8 mouse cellular contexts compared by ENCODE assay signal in the genomic region with DNA sequence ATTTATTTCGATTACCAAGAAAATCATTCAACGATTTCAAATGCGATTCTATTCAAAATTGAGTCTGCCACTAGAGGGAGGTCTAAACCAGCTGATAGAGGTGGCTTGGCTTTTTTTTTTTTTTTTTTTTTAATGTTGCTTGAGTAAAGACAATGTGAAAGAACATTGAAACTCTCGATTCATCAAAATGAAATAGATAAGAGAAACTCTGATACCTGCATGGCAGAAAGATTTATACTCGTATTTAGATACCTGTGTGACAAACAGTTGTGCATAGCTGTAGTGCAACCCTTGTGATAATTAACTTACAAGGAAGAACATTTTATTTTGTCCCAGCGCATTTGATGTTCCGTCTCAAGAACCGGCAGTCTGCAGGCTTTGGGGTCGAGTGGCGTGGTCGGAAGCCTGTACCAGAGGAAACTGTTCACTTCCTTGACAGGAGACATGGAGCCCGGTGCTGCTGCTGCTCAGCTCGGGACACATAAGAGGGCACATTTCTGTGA.
DNase-seq lines count a peak whose midpoint lies in the region; ATAC-seq and TF ChIP-seq lines count a peak whose summit lies in the region.

No protein-coding gene starts in this region.

- peak overlapping the region; percentile 57 for H3K4me2 ChIP-seq in heart, postnatal 0 days (ENCODE audit: low read depth, low read length)
- H3K4me2 ChIP-seq in limb, embryonic 15.5 days = peak overlapping the region; percentile 39

- ATAC-seq in common myeloid progenitor, adult 5-6 weeks (replicated peaks; ENCODE audit: low read depth, poor library complexity, severe bottlenecking) = peak; percentile 80
- ATAC-seq in heart, postnatal 0 days (ENCODE audit: insufficient read depth, low read depth) = no peak
- ATAC-seq in limb, embryonic 15.5 days (ENCODE audit: insufficient number of reproducible peaks, low FRiP score, low TSS enrichment, low read depth) = no peak

- H3K9ac ChIP-seq in heart, postnatal 0 days (replicated peaks; ENCODE audit: low read depth, low read length) = no peak overlapping the region
- no peak overlapping the region for H3K9ac ChIP-seq in limb, embryonic 15.5 days

- no peak for TF ChIP-seq EP300 in heart, postnatal 0 days (IDR thresholded peaks at IDR 0.05; ENCODE audit: low read depth)

- TF ChIP-seq CTCF in left cerebral cortex, adult 2 months (IDR thresholded peaks at IDR 0.05) = peak; percentile 71
- peak; percentile 69 for TF ChIP-seq CTCF in heart, postnatal 0 days (IDR thresholded peaks at IDR 0.05; ENCODE audit: low read depth)
- TF ChIP-seq CTCF in small intestine, adult 2 months (IDR thresholded peaks at IDR 0.05; ENCODE audit: extremely low read depth, insufficient read length, insufficient replicate concordance, low read depth, low read length) = 0 out of 2 replicates have a peak, but pooled peaks have one; percentile 4

- no peak for DNase-seq in left cerebral cortex, adult 2 months (ENCODE audit: extremely low spot score in 1 of 2, low spot score in 2 of 2)
- no peak for DNase-seq in left cerebral cortex, adult 11 months (ENCODE audit: low spot score)
- DNase-seq in heart, postnatal 0 days (ENCODE audit: low spot score) = no peak
- no peak for DNase-seq in gastrocnemius, postnatal 14 days
- DNase-seq in gastrocnemius, adult 8-10 months (ENCODE audit: low spot score in 2 of 2) = no peak

- H3K9me3 ChIP-seq in heart, postnatal 0 days (replicated peaks; ENCODE audit: control insufficient read depth, low read length) = no peaks in the 10 kb centered on the region
- no peaks in the 10 kb centered on the region for H3K9me3 ChIP-seq in limb, embryonic 15.5 days

- intact Hi-C loops in left cerebral cortex, adult 2 months (cut with DNase I) = loop anchor here (1.0 to 5.0 kb wide), 5 partner anchors 325 to 815 kb away; a partner anchor contains a TSS
- intact Hi-C loops in gastrocnemius, postnatal 14 days (cut with DNase I; ENCODE audit: low total_unique reads) = loop anchor here (5.0 kb wide), 1 partner anchor 455 kb away; no protein-coding TSS in a partner anchor

- no peak overlapping the region for H3K27ac ChIP-seq in left cerebral cortex, adult 2 months
- no peak overlapping the region for H3K27ac ChIP-seq in heart, postnatal 0 days (ENCODE audit: low read depth)
- no peak overlapping the region for H3K27ac ChIP-seq in limb, embryonic 15.5 days
- H3K27ac ChIP-seq in small intestine, adult 2 months (ENCODE audit: insufficient read depth, low read depth, low read length) = no peak overlapping the region

- H3K27me3 ChIP-seq in heart, postnatal 0 days (ENCODE audit: control insufficient read depth, insufficient read depth, low read length) = no peaks in the 10 kb centered on the region
- H3K27me3 ChIP-seq in limb, embryonic 15.5 days = no peaks in the 10 kb centered on the region
- no peaks in the 10 kb centered on the region for H3K27me3 ChIP-seq in small intestine, adult 2 months (ENCODE audit: control insufficient read depth, insufficient read depth, low read length)

- peak overlapping the region; percentile 13; the same call in 1 of the 2 replicates for H3K4me3 ChIP-seq in left cerebral cortex, adult 2 months
- H3K4me3 ChIP-seq in heart, postnatal 0 days (ENCODE audit: low read depth, low read length) = peak overlapping the region; percentile 21; the same call in 1 of the 2 replicates
- peak overlapping the region; percentile 20 for H3K4me3 ChIP-seq in limb, embryonic 15.5 days
- H3K4me3 ChIP-seq in small intestine, adult 2 months (ENCODE audit: low read depth, low read length) = peak overlapping the region; percentile 45

- H3K36me3 ChIP-seq in heart, postnatal 0 days (replicated peaks; ENCODE audit: control insufficient read depth, insufficient read depth, low read length) = no peaks in the 10 kb centered on the region
- no peaks in the 10 kb centered on the region for H3K36me3 ChIP-seq in limb, embryonic 15.5 days
- H3K36me3 ChIP-seq in small intestine, adult 2 months (ENCODE audit: control insufficient read depth, insufficient read depth, low read length) = no peaks in the 10 kb centered on the region

- no peaks in the 10 kb centered on the region for H3K4me1 ChIP-seq in heart, postnatal 0 days (ENCODE audit: control insufficient read depth, insufficient read depth)
- no peaks in the 10 kb centered on the region for H3K4me1 ChIP-seq in limb, embryonic 15.5 days
- no peaks in the 10 kb centered on the region for H3K4me1 ChIP-seq in small intestine, adult 2 months (ENCODE audit: control insufficient read depth, insufficient read depth, insufficient read length, low read length)

- TF ChIP-seq POLR2A in small intestine, adult 2 months (IDR thresholded peaks at IDR 0.05; ENCODE audit: low read depth, low read length) = no peak

- 22% methylated on average over 13 of the region's 13 CpGs for WGBS in heart, postnatal 0 days
- WGBS in limb, embryonic 15.5 days = 34% methylated on average over 13 of the region's 13 CpGs
- 10% methylated on average over 13 of the region's 13 CpGs for WGBS in small intestine, adult 2 months

Comparison
In these comparisons a context has a peak if more than half of its experiments do, and no peak if none do; other contexts are left out.
1. CTCF ChIP-seq: peak in every context shown above with its lines; median percentile 71 in left cerebral cortex, adult 2 months; 69 in heart, postnatal 0 days; 4 in small intestine, adult 2 months.